Mouse (Mus musculus) spleen, adult 2 months (tissue): ENCODE data around the gene Herpud1.

Source experiments
- CTCF ChIP-seq: fragments of 200-500 bp; IDR thresholded peaks from 2 replicates; pipeline ENCODE4 v1.5.1; 2011; ENCODE audit warnings: mild to moderate bottlenecking, inconsistent platforms; ENCODE audit not compliant: insufficient read depth, insufficient read length, insufficient replicate concordance; ENCODE audit errors: extremely low read depth
- POLR2A ChIP-seq: fragments of 200-500 bp; IDR thresholded peaks from 2 replicates; pipeline ENCODE4 v1.6.1; 2011; ENCODE audit warnings: low read depth, low read length, inconsistent platforms

DNA sequence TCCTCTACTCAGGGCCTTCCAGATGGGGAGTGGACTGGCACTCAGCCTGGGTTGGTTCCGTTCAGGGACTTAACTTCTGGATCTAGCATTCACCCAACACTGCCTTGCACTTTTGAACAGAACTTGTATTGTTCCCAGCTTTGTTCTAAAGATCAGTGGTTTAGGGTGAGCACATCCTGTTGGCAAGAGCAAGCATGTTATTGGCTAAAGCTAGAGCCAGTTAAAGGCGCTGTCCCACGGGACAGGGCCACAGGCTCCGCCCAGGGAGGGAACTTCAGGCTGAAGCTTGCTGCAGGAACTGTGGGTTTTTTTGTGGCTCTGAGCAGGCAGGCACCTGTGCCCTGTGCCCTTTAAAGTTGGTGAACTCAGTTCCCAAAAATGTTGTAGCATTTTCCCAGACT, 22.9 kb upstream of the Herpud1 start:
- TF ChIP-seq CTCF, result no peak
- TF ChIP-seq POLR2A, result peak; percentile 71
